Mouse (Mus musculus) CH12.LX (cell line): Measurements from ENCODE around the gene Fez1. TPM values are rescaled to one million over a fixed set of nuclear protein-coding genes. Genes with fewer than 3 reads are reported as not detected.

Experiments used
- DNase-seq: peaks from one replicate; pipeline ENCODE4 v3.0.0-alpha.2; 2013; ENCODE audit errors: extremely low read depth
- H3K27ac ChIP-seq: 2 replicates; pipeline ENCODE4 v1.5.1; 2012; ENCODE audit warnings: low read depth, mild to moderate bottlenecking, control low read depth, moderate library complexity; ENCODE audit not compliant: insufficient read depth
- H3K27me3 ChIP-seq: replicated peaks from 2 replicates; pipeline ENCODE3; 2012; ENCODE audit warnings: inconsistent platforms
- H3K36me3 ChIP-seq, 2 experiments: replicated peaks in 1 of 2; 2 replicates each; pipeline versions ENCODE3 to v1.6.1; 2012; ENCODE audit warnings: inconsistent platforms in 1 of 2, low read length in 1 of 2, mild to moderate bottlenecking in 1 of 2, mixed read lengths in 1 of 2, moderate library complexity in 1 of 2; ENCODE audit not compliant: control insufficient read depth in 1 of 2, insufficient read depth in 1 of 2
- H3K4me1 ChIP-seq, 2 experiments: 2 replicates each; pipeline ENCODE4 v1.6.1; 2012; ENCODE audit warnings: inconsistent platforms in 1 of 2, moderate library complexity in 1 of 2; ENCODE audit not compliant: insufficient read depth in 2 of 2, control insufficient read depth in 1 of 2
- H3K4me2 ChIP-seq: 2 replicates; pipeline ENCODE4 v1.6.1; 2012; ENCODE audit warnings: low read depth, mild to moderate bottlenecking, control low read depth; ENCODE audit not compliant: poor library complexity, insufficient read depth, severe bottlenecking
- H3K4me3 ChIP-seq, 3 experiments: fragments of 150-350 bp in 1 of 3; sonication (generic) in 1 of 3; replicated peaks in 1 of 3; 2 replicates each; pipeline versions ENCODE3 to v1.5.1; 2011 to 2012; ENCODE audit warnings: low read depth in 2 of 3, low read length in 2 of 3, mild to moderate bottlenecking in 2 of 3, moderate library complexity in 2 of 3, control low read depth in 1 of 3, improper control_type of control experiment in 1 of 3, inconsistent platforms in 1 of 3, mixed read lengths in 1 of 3; ENCODE audit not compliant: poor library complexity in 1 of 3
- H3K79me2 ChIP-seq: replicated peaks from 2 replicates; pipeline ENCODE4 v1.6.1; 2012; ENCODE audit warnings: mild to moderate bottlenecking, moderate library complexity; ENCODE audit not compliant: control insufficient read depth, poor library complexity, insufficient read depth, severe bottlenecking; ENCODE audit errors: extremely low read depth
- H3K9ac ChIP-seq: 2 replicates; pipeline ENCODE4 v1.6.1; 2012; ENCODE audit warnings: low read depth, mild to moderate bottlenecking, control low read depth, moderate library complexity; ENCODE audit not compliant: insufficient read depth
- H3K9me3 ChIP-seq: replicated peaks from 2 replicates; pipeline ENCODE3; 2012; ENCODE audit warnings: low read length, inconsistent platforms, mixed read lengths
- CHD1 ChIP-seq: IDR thresholded peaks from 2 replicates; pipeline ENCODE4 v1.6.1; 2012; ENCODE audit warnings: low read depth, low read length, improper control_type of control experiment, inconsistent platforms
- CTCF ChIP-seq, 2 experiments: IDR thresholded peaks in 1 of 2; conservative IDR thresholded peaks in 1 of 2; 2 replicates each; pipeline ENCODE4 v1.5.1; 2011 to 2012; ENCODE audit warnings: low read depth in 2 of 2, low read length in 2 of 2, improper control_type of control experiment in 1 of 2, inconsistent platforms in 1 of 2, mild to moderate bottlenecking in 1 of 2, moderate library complexity in 1 of 2
- E2F4 ChIP-seq: IDR thresholded peaks from 2 replicates; pipeline ENCODE4 v1.6.1; 2011; ENCODE audit warnings: low read depth, low read length, improper control_type of control experiment; ENCODE audit not compliant: insufficient replicate concordance
- ELF1 ChIP-seq: IDR thresholded peaks from 2 replicates; pipeline ENCODE4 v1.6.1; 2014; ENCODE audit warnings: low read depth, mild to moderate bottlenecking, inconsistent platforms, low read length, improper control_type of control experiment
- ETS1 ChIP-seq: conservative IDR thresholded peaks from 2 replicates; pipeline ENCODE4 v1.6.1; 2012; ENCODE audit warnings: low read depth, mild to moderate bottlenecking, inconsistent platforms, low read length, improper control_type of control experiment, moderate library complexity
- GABPA ChIP-seq: IDR thresholded peaks from 2 replicates; pipeline ENCODE4 v1.6.1; 2012; ENCODE audit warnings: low read depth, low read length, improper control_type of control experiment, inconsistent platforms; ENCODE audit not compliant: insufficient replicate concordance
- IRF4 ChIP-seq: IDR thresholded peaks from 2 replicates; pipeline ENCODE4 v1.6.1; 2014; ENCODE audit warnings: low read depth, mild to moderate bottlenecking, inconsistent platforms, low read length, improper control_type of control experiment
- KAT2A ChIP-seq: IDR thresholded peaks from 2 replicates; pipeline ENCODE4 v1.6.1; 2012; ENCODE audit warnings: low read length, improper control_type of control experiment, inconsistent platforms; ENCODE audit not compliant: insufficient replicate concordance
- MAFK ChIP-seq: IDR thresholded peaks from 2 replicates; pipeline ENCODE4 v1.6.1; 2011; ENCODE audit warnings: low read length, improper control_type of control experiment; ENCODE audit not compliant: insufficient replicate concordance
- MAX ChIP-seq: IDR thresholded peaks from 2 replicates; pipeline ENCODE4 v1.6.1; 2011; ENCODE audit warnings: low read length, improper control_type of control experiment
- MAZ ChIP-seq: IDR thresholded peaks from 2 replicates; pipeline ENCODE4 v1.6.1; 2012; ENCODE audit warnings: low read depth, mild to moderate bottlenecking, inconsistent platforms, low read length, improper control_type of control experiment, moderate library complexity
- MEF2A ChIP-seq: IDR thresholded peaks from 2 replicates; pipeline ENCODE4 v1.6.1; 2014; ENCODE audit warnings: low read depth, mild to moderate bottlenecking, inconsistent platforms, low read length, improper control_type of control experiment, borderline replicate concordance
- MXI1 ChIP-seq: IDR thresholded peaks from 2 replicates; pipeline ENCODE4 v1.6.1; 2011; ENCODE audit warnings: mild to moderate bottlenecking, low read depth, low read length, improper control_type of control experiment
- MYC ChIP-seq: IDR thresholded peaks from 2 replicates; pipeline ENCODE4 v1.6.1; 2011; ENCODE audit warnings: low read depth, mild to moderate bottlenecking, improper control_type of control experiment, low read length
- PAX5 ChIP-seq: IDR thresholded peaks from 2 replicates; pipeline ENCODE4 v1.6.1; 2012; ENCODE audit warnings: low read length, inconsistent platforms, mixed read lengths
- POLR2A ChIP-seq: IDR thresholded peaks from 2 replicates; pipeline ENCODE4 v1.6.1; 2011; ENCODE audit warnings: low read depth, mild to moderate bottlenecking, improper control_type of control experiment, low read length
- POLR2AphosphoS2 ChIP-seq: IDR thresholded peaks from 2 replicates; pipeline ENCODE4 v1.6.1; 2011; ENCODE audit warnings: low read depth, low read length, improper control_type of control experiment
- RAD21 ChIP-seq: IDR thresholded peaks from 2 replicates; pipeline ENCODE4 v1.6.1; 2011; ENCODE audit warnings: low read depth, mild to moderate bottlenecking, low read length, improper control_type of control experiment, moderate library complexity
- RCOR1 ChIP-seq: conservative IDR thresholded peaks from 2 replicates; pipeline ENCODE4 v1.6.1; 2012; ENCODE audit warnings: low read depth, mild to moderate bottlenecking, inconsistent platforms, low read length, improper control_type of control experiment
- SIN3A ChIP-seq: IDR thresholded peaks from 2 replicates; pipeline ENCODE4 v1.6.1; 2012; ENCODE audit warnings: low read length, improper control_type of control experiment, inconsistent platforms
- SMC3 ChIP-seq: IDR thresholded peaks from 2 replicates; pipeline ENCODE4 v1.6.1; 2011; ENCODE audit warnings: low read depth, low read length, improper control_type of control experiment
- TBP ChIP-seq: conservative IDR thresholded peaks from 2 replicates; pipeline ENCODE4 v1.6.1; 2011; ENCODE audit warnings: low read depth, low read length, improper control_type of control experiment
- TCF12 ChIP-seq: IDR thresholded peaks from 2 replicates; pipeline ENCODE4 v1.6.1; 2014; ENCODE audit warnings: low read depth, mild to moderate bottlenecking, inconsistent platforms, low read length, improper control_type of control experiment
- UBTF ChIP-seq: IDR thresholded peaks from 2 replicates; pipeline ENCODE4 v1.6.1; 2012; ENCODE audit warnings: low read depth, mild to moderate bottlenecking, inconsistent platforms, low read length, improper control_type of control experiment, moderate library complexity
- USF1 ChIP-seq: IDR thresholded peaks from 2 replicates; pipeline ENCODE4 v1.6.1; 2014; ENCODE audit warnings: low read depth, mild to moderate bottlenecking, inconsistent platforms, low read length, improper control_type of control experiment
- USF2 ChIP-seq: conservative IDR thresholded peaks from 2 replicates; pipeline ENCODE4 v1.6.1; 2011; ENCODE audit warnings: low read depth, low read length, improper control_type of control experiment
- ZC3H11A ChIP-seq: IDR thresholded peaks from 2 replicates; pipeline ENCODE4 v1.6.1; 2012; ENCODE audit warnings: low read depth, mild to moderate bottlenecking, inconsistent platforms, low read length, improper control_type of control experiment
- ZKSCAN1 ChIP-seq: IDR thresholded peaks from 2 replicates; pipeline ENCODE4 v1.6.1; 2012; ENCODE audit warnings: low read depth, inconsistent platforms, low read length, improper control_type of control experiment, borderline replicate concordance
- ZNF384 ChIP-seq: IDR thresholded peaks from 2 replicates; pipeline ENCODE4 v1.6.1; 2012; ENCODE audit warnings: low read depth, low read length, improper control_type of control experiment, inconsistent platforms
- dilution Hi-C: fragments of 300-500 bp; cut with MboI; formaldehyde crosslinking; loops from 2 replicates; pipeline ENCODE4 v1.14.3; 2020; ENCODE audit warnings: low sequenced_read_pairs; ENCODE audit not compliant: extremely low pct_unique_long_range_greater_than_20kb, extremely low pct_ligation_motif_present
- in situ Hi-C: fragments of 300-500 bp; cut with MboI; formaldehyde crosslinking; loops from 3 replicates; pipeline ENCODE4 v1.14.3; 2019; ENCODE audit warnings: low sequenced_read_pairs, low pct_ligation_motif_present, low pct_unique_long_range_greater_than_20kb, mixed read lengths
- polyA plus RNA-seq: library from polyadenylated mRNA; unstranded; fragments of >175 nt; gene quantifications from 2 replicates; pipeline ENCODE4 v1.2.1, GENCODE M21; 2012; ENCODE audit warnings: low read depth; ENCODE audit not compliant: insufficient read length
- total RNA-seq, 2 experiments: library from RNA; depleted of rRNA; stranded (reverse); fragments of 300-350 nt in 1 of 2; fragments of >200 nt in 1 of 2; gene quantifications; 2 replicates each; pipeline ENCODE4 v1.2.3; 2012 to 2014

The Fez1 gene
- total and polyA plus RNA-seq, 3 experiments, result not detected

DNA sequence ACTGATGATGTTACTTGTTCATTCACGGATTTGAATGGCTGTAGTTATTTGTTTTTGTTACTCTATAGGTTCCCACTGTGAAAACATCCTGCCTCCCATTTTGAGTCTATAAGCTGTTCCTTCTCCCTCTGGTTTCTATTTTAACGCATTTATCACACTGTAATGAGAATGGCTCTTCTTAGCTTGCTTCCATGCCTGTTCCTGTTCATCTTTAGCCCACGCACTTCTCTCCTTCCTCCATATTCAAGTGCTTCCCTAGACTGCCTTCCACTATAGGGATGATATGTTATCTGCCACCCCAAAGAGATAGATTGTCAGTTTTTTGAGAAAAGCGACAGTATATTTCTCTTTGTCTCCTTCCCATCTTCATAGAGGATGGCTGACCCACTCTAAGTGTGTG lies 78.8 kb downstream of the Fez1 start:
- Histone ChIP-seq H3K27ac (no peak overlapping the region), H3K4me2 (no peak overlapping the region), H3K27me3 (peaks cover 17% of the 10 kb centered on the region), H3K9me3 (no peaks in the 10 kb centered on the region), H3K36me3 (no peaks in the 10 kb centered on the region), H3K4me3 (no peak overlapping the region), H3K4me1 (no peaks in the 10 kb centered on the region), H3K9ac (no peak overlapping the region), H3K79me2 (no peaks in the 10 kb centered on the region)
- TF ChIP-seq ZC3H11A (no peak), ETS1 (no peak), MXI1 (no peak), POLR2AphosphoS2 (no peak), E2F4 (no peak), SMC3 (no peak), UBTF (no peak)
- no peak for DNase-seq
- in situ Hi-C loops, result no loop called here
- dilution Hi-C loops, result no loop called here

DNA sequence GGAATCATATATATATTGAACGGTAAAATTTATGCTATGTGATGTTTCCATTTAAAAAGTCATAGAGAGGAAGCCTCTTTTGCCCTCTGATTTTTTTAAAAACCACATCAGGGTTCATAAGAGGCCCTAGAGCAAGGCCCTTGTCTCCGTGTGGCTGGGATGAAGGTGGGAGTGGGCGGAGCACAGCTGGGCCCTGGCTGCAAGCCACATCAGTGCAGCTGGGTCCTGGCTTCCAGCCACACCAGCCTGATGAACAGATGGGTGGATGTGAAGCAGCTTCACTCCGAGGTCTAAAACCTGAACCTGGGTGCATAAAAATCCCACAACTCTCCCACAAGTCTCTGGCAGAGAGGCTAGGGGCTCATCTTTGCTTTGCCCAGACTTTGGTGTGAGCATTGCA lies 83.8 kb downstream of the Fez1 start:
- in situ Hi-C loops, result no loop called here

GRCm38 (mm10) chr9:36916362-36916761 lies 94.7 kb downstream of the Fez1 start:
- H3K79me2 ChIP-seq, result no peaks in the 10 kb centered on the region
- H3K27ac ChIP-seq, result no peak overlapping the region
- no peak overlapping the region for H3K4me3 ChIP-seq
- no peak overlapping the region for H3K9ac ChIP-seq
- H3K36me3 ChIP-seq, result no peaks in the 10 kb centered on the region
- dilution Hi-C loops (no loop called here), in situ Hi-C loops (no loop called here)
- no peaks in the 10 kb centered on the region for H3K9me3 ChIP-seq
- DNase-seq, result peak; percentile 52
- peaks cover 49% of the 10 kb centered on the region for H3K27me3 ChIP-seq
- peaks cover 0 to 5% of the 10 kb centered on the region in 2 experiments; a peak in 1 of 4 replicates for H3K4me1 ChIP-seq
- no peak overlapping the region for H3K4me2 ChIP-seq
- TF ChIP-seq RCOR1, result no peak
- TF ChIP-seq USF2, result no peak
- no peak for TF ChIP-seq SIN3A
- no peak for TF ChIP-seq E2F4
- no peak for TF ChIP-seq GABPA
- TF ChIP-seq ZNF384, result no peak
- TF ChIP-seq ZC3H11A, result no peak
- no peak for TF ChIP-seq POLR2A
- no peak for TF ChIP-seq MXI1
- 0 out of 2 replicates have a peak, but pooled peaks have one; percentile 26 for TF ChIP-seq MAZ
- TF ChIP-seq PAX5, result no peak
- peak; percentile 73 for TF ChIP-seq RAD21
- TF ChIP-seq MAX, result no peak
- TF ChIP-seq MAFK, result no peak
- TF ChIP-seq TCF12, result no peak
- no peak for TF ChIP-seq TBP
- TF ChIP-seq POLR2AphosphoS2, result no peak

More for the DNA sequence above, 83.8 kb downstream of the Fez1 start:
- Histone ChIP-seq H3K9me3 (no peaks in the 10 kb centered on the region), H3K27me3 (peaks cover 11% of the 10 kb centered on the region), H3K36me3 (no peaks in the 10 kb centered on the region), H3K27ac (no peak overlapping the region), H3K4me1 (no peaks in the 10 kb centered on the region), H3K79me2 (no peaks in the 10 kb centered on the region), H3K4me2 (no peak overlapping the region), H3K4me3 (no peak overlapping the region), H3K9ac (no peak overlapping the region)
- TF ChIP-seq PAX5 (no peak), ZKSCAN1 (no peak), USF2 (no peak), RAD21 (no peak), MYC (no peak), KAT2A (no peak), ELF1 (no peak), GABPA (no peak), MAZ (no peak), RCOR1 (no peak), MEF2A (no peak), CHD1 (no peak), IRF4 (no peak), USF1 (no peak), MXI1 (no peak), CTCF (conservative IDR thresholded peaks at IDR 0.05 in 1 of 2, IDR thresholded peaks at IDR 0.05 in 1 of 2; ENCODE audit: low read depth in 2 of 2, low read length in 2 of 2) (no peak)
- no peak for DNase-seq
- dilution Hi-C loops, result no loop called here
